Mouse (Mus musculus): ENCODE data around the gene Rsbn1. TPM values are rescaled to one million over a fixed set of nuclear protein-coding genes. Genes with fewer than 3 reads are reported as not detected.

Gene Rsbn1
- polyA plus RNA-seq, 1 experiment: 2.6 TPM

GRCm38 (mm10) chr3:103908781-103909180 is 5.1 kb upstream of the Rsbn1 start:
- Histone ChIP-seq H3K4me3 (ENCODE audit: insufficient read depth, poor library complexity, severe bottlenecking) (no peak overlapping the region), H3K36me3 (ENCODE audit: control insufficient read depth, insufficient read depth) (no peaks in the 10 kb centered on the region), H3ac (ENCODE audit: control insufficient read depth, insufficient read length, low read depth) (no peak overlapping the region), H3K79me2 (ENCODE audit: control insufficient read depth, insufficient read depth) (no peaks in the 10 kb centered on the region), H3K27me3 (ENCODE audit: control insufficient read depth, insufficient read depth, insufficient read length) (no peaks in the 10 kb centered on the region), H3K79me3 (ENCODE audit: low read depth) (no peaks in the 10 kb centered on the region)
- peak; percentile 95 for TF ChIP-seq FOSL1 (IDR thresholded peaks at IDR 0.05; ENCODE audit: insufficient read depth, low read length, poor library complexity, severe bottlenecking)
- no peak for TF ChIP-seq USF1 (IDR thresholded peaks at IDR 0.05; ENCODE audit: low read depth)
- TF ChIP-seq CEBPB (IDR thresholded peaks at IDR 0.05; ENCODE audit: low read depth): peak; percentile 58
- peak; percentile 21 for TF ChIP-seq MAX (IDR thresholded peaks at IDR 0.05)
- no peak for TF ChIP-seq MYOG (IDR thresholded peaks at IDR 0.05; ENCODE audit: control insufficient read depth, extremely low read depth, insufficient read length)

- peak overlapping the region; percentile 49 for H3ac ChIP-seq (ENCODE audit: control insufficient read depth, insufficient read length, low read depth)
- TF ChIP-seq MYOD1 (IDR thresholded peaks at IDR 0.05; ENCODE audit: control insufficient read depth, insufficient read length, low read depth): no peak
- no peak for TF ChIP-seq MYOG (IDR thresholded peaks at IDR 0.05; ENCODE audit: control insufficient read depth, extremely low read depth, insufficient read length)
- no peak for TF ChIP-seq CTCF (IDR thresholded peaks at IDR 0.05; ENCODE audit: control insufficient read depth, insufficient read depth, insufficient read length)
- no peak for TF ChIP-seq CEBPB (IDR thresholded peaks at IDR 0.05; ENCODE audit: low read depth)
- TF ChIP-seq USF1 (IDR thresholded peaks at IDR 0.05; ENCODE audit: low read depth): no peak
- no peak for TF ChIP-seq MAX (IDR thresholded peaks at IDR 0.05)
- no peak for TF ChIP-seq FOSL1 (IDR thresholded peaks at IDR 0.05; ENCODE audit: insufficient read depth, low read length, poor library complexity, severe bottlenecking)
- no peaks in the 10 kb centered on the region for H3K27me3 ChIP-seq (ENCODE audit: control insufficient read depth, insufficient read depth, insufficient read length)
- peak overlapping the region; percentile 26 for H3K4me3 ChIP-seq (ENCODE audit: insufficient read depth, poor library complexity, severe bottlenecking)
- peaks cover 31% of the 10 kb centered on the region for H3K79me3 ChIP-seq (ENCODE audit: low read depth)
- H3K79me2 ChIP-seq (ENCODE audit: control insufficient read depth, insufficient read depth): peaks cover 40% of the 10 kb centered on the region
- no peaks in the 10 kb centered on the region for H3K36me3 ChIP-seq (ENCODE audit: control insufficient read depth, insufficient read depth)
Observed at GRCm38 (mm10) chr3:103913451-103913961, 414 bp upstream of the Rsbn1 start.

GRCm38 (mm10) chr3:103914732-103915508 is 1.0 kb downstream of the Rsbn1 start:
- peaks cover 3% of the 10 kb centered on the region for H3K36me3 ChIP-seq (ENCODE audit: control insufficient read depth, insufficient read depth)
- peak overlapping the region; percentile 83 for H3ac ChIP-seq (ENCODE audit: control insufficient read depth, insufficient read length, low read depth)
- peaks cover 54% of the 10 kb centered on the region for H3K79me2 ChIP-seq (ENCODE audit: control insufficient read depth, insufficient read depth)
- TF ChIP-seq FOSL1 (IDR thresholded peaks at IDR 0.05; ENCODE audit: insufficient read depth, low read length, poor library complexity, severe bottlenecking) (no peak), CTCF (IDR thresholded peaks at IDR 0.05; ENCODE audit: control insufficient read depth, insufficient read depth, insufficient read length) (no peak), MYOG (IDR thresholded peaks at IDR 0.05; ENCODE audit: control insufficient read depth, extremely low read depth, insufficient read length) (no peak), USF1 (IDR thresholded peaks at IDR 0.05; ENCODE audit: low read depth) (no peak), CEBPB (IDR thresholded peaks at IDR 0.05; ENCODE audit: low read depth) (no peak), MYOD1 (IDR thresholded peaks at IDR 0.05; ENCODE audit: control insufficient read depth, insufficient read length, low read depth) (no peak), MAX (IDR thresholded peaks at IDR 0.05) (no peak)
- H3K27me3 ChIP-seq (ENCODE audit: control insufficient read depth, insufficient read depth, insufficient read length): no peaks in the 10 kb centered on the region
- peak overlapping the region; percentile 89 for H3K4me3 ChIP-seq (ENCODE audit: insufficient read depth, poor library complexity, severe bottlenecking)
- H3K79me3 ChIP-seq (ENCODE audit: low read depth): peaks cover 45% of the 10 kb centered on the region

GRCm38 (mm10) chr3:103915509-103915896 is 1.6 kb downstream of the Rsbn1 start:
- H3ac ChIP-seq (ENCODE audit: control insufficient read depth, insufficient read length, low read depth): peak overlapping the region; percentile 83
- peaks cover 6% of the 10 kb centered on the region for H3K36me3 ChIP-seq (ENCODE audit: control insufficient read depth, insufficient read depth)
- peaks cover 60% of the 10 kb centered on the region for H3K79me2 ChIP-seq (ENCODE audit: control insufficient read depth, insufficient read depth)
- no peaks in the 10 kb centered on the region for H3K27me3 ChIP-seq (ENCODE audit: control insufficient read depth, insufficient read depth, insufficient read length)
- no peak for TF ChIP-seq USF1 (IDR thresholded peaks at IDR 0.05; ENCODE audit: low read depth)
- no peak for TF ChIP-seq CTCF (IDR thresholded peaks at IDR 0.05; ENCODE audit: control insufficient read depth, insufficient read depth, insufficient read length)
- no peak for TF ChIP-seq MAX (IDR thresholded peaks at IDR 0.05)
- TF ChIP-seq MYOG (IDR thresholded peaks at IDR 0.05; ENCODE audit: control insufficient read depth, extremely low read depth, insufficient read length): no peak
- TF ChIP-seq FOSL1 (IDR thresholded peaks at IDR 0.05; ENCODE audit: insufficient read depth, low read length, poor library complexity, severe bottlenecking): no peak
- no peak for TF ChIP-seq CEBPB (IDR thresholded peaks at IDR 0.05; ENCODE audit: low read depth)
- peaks cover 50% of the 10 kb centered on the region for H3K79me3 ChIP-seq (ENCODE audit: low read depth)
- peak overlapping the region; percentile 89 for H3K4me3 ChIP-seq (ENCODE audit: insufficient read depth, poor library complexity, severe bottlenecking)

- Histone ChIP-seq H3K79me3 (ENCODE audit: low read depth) (peaks cover 58% of the 10 kb centered on the region), H3K4me3 (ENCODE audit: insufficient read depth, poor library complexity, severe bottlenecking) (peak overlapping the region; percentile 89), H3K27me3 (ENCODE audit: control insufficient read depth, insufficient read depth, insufficient read length) (no peaks in the 10 kb centered on the region), H3ac (ENCODE audit: control insufficient read depth, insufficient read length, low read depth) (peak overlapping the region; percentile 56), H3K79me2 (ENCODE audit: control insufficient read depth, insufficient read depth) (peaks cover 68% of the 10 kb centered on the region), H3K36me3 (ENCODE audit: control insufficient read depth, insufficient read depth) (peaks cover 9% of the 10 kb centered on the region)
- TF ChIP-seq MAX (IDR thresholded peaks at IDR 0.05) (no peak), CTCF (IDR thresholded peaks at IDR 0.05; ENCODE audit: control insufficient read depth, insufficient read depth, insufficient read length) (no peak)
Observed at GRCm38 (mm10) chr3:103916205-103916838, 2.4 kb downstream of the Rsbn1 start.
